Mouse (Mus musculus) G1E (cell line): ENCODE results near the gene Zer1.

Source experiments
- CTCF ChIP-seq: IDR thresholded peaks from 2 replicates; pipeline ENCODE4 v1.5.1; 2012; ENCODE audit warnings: low read depth, low read length, inconsistent platforms, mixed read lengths
- TAL1 ChIP-seq: conservative IDR thresholded peaks from 2 replicates; pipeline ENCODE4 v1.6.1; 2012; ENCODE audit warnings: low read depth, low read length, inconsistent platforms, mixed read lengths

DNA sequence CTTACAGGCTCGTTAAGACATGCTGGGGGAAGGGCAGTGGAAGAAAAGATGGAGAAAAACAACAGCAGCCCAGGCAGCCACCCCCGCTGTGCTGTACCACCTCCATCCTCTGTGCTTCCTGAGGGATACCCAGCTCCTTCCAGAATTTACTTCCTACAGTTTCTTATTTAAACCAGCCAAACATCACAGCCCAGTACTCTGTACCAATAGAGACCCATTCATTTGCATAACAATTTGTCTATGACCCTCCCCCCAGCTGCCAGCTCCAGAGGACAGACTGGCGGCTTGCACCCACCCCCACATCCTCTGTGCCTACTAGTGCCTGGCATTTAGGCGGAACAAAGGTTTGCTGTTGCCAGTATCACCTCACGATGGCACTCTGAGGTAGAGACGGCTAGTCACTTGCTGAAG lies 4.7 kb downstream of the Zer1 start:
- TF ChIP-seq CTCF (no peak), TAL1 (no peak)
